Mouse (Mus musculus) megakaryocyte, embryonic 14.5 days (primary cell): Measurements from ENCODE around the gene Efhd2.

ENCODE experiments used
- FLI1 ChIP-seq: IDR thresholded peaks from 2 replicates; pipeline ENCODE4 v1.6.1; 2012; ENCODE audit warnings: low read length, inconsistent platforms, mixed read lengths
- GATA1 ChIP-seq: IDR thresholded peaks from 3 replicates; pipeline ENCODE4 v1.6.1; 2012; ENCODE audit warnings: mixed read lengths, low read length, inconsistent platforms, borderline replicate concordance

DNA sequence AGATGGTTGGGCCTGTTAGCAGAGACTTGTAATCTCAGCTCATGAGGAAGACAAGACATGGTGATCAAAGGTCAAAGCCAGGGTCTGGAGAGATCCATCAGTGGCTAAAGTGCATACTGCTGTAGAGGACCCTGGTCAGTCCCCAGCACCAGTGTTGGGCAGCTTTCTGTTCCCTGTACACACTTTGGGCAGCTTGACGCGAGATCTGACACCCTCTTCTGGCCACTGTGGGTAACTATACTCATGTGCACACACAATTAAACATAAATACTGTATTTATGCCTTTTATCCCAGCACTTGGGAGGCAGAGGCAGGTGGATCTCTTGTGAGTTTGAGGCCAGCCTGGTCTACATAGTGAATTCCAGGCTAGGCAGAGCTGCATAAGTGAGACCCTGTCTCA is 63.7 kb downstream of the Efhd2 start:
- no peak for TF ChIP-seq GATA1
- TF ChIP-seq FLI1 = no peak
